In genomic region chr3:33024566-33024965, GRCm38 (mm10) we compare ENCODE assay signal across 18 mouse cellular contexts.
DNase-seq lines count a peak whose midpoint lies in the region; ATAC-seq lines count a peak whose summit lies in the region.
"Had no signal": no experiment of that assay in that cellular context is flagged by ENCODE, and none has a peak within 500 bp of the region (broad histone marks: within the 10 kb centered on the region; RNA-seq: fewer than 3 reads in every experiment).

No protein-coding gene starts in this region.

- no peaks in the 10 kb centered on the region for H3K36me3 ChIP-seq in hindbrain, embryonic 14.5 days (replicated peaks; ENCODE audit: control insufficient read depth, insufficient read depth)
- H3K36me3 ChIP-seq in hindbrain, embryonic 12.5 days = no peaks in the 10 kb centered on the region
- H3K36me3 ChIP-seq in forebrain, embryonic 16.5 days (ENCODE audit: control insufficient read depth, insufficient read depth) = no peaks in the 10 kb centered on the region
- H3K36me3 ChIP-seq: heart, embryonic 15.5 days; kidney, embryonic 15.5 days; liver, embryonic 13.5 days had no signal

- no peaks in the 10 kb centered on the region for H3K9me3 ChIP-seq in hindbrain, embryonic 14.5 days (ENCODE audit: control insufficient read depth, low read length)
- no peaks in the 10 kb centered on the region for H3K9me3 ChIP-seq in hindbrain, embryonic 12.5 days (replicated peaks)
- H3K9me3 ChIP-seq in forebrain, embryonic 16.5 days (ENCODE audit: control insufficient read depth, low read length) = no peaks in the 10 kb centered on the region
- H3K9me3 ChIP-seq: heart, embryonic 15.5 days; kidney, embryonic 15.5 days; liver, embryonic 13.5 days had no signal

- H3K27ac ChIP-seq in hindbrain, embryonic 14.5 days = no peak overlapping the region
- H3K27ac ChIP-seq in hindbrain, embryonic 12.5 days = no peak overlapping the region
- H3K27ac ChIP-seq in forebrain, embryonic 16.5 days (ENCODE audit: low read length) = no peak overlapping the region
- H3K27ac ChIP-seq: heart, embryonic 15.5 days; kidney, embryonic 15.5 days; liver, embryonic 13.5 days had no signal

- no peaks in the 10 kb centered on the region for H3K4me1 ChIP-seq in hindbrain, embryonic 14.5 days (replicated peaks; ENCODE audit: control insufficient read depth, insufficient read depth, low read length)
- H3K4me1 ChIP-seq in hindbrain, embryonic 12.5 days = no peaks in the 10 kb centered on the region
- H3K4me1 ChIP-seq in forebrain, embryonic 16.5 days (replicated peaks; ENCODE audit: control insufficient read depth, insufficient read depth, low read length) = no peaks in the 10 kb centered on the region
- H3K4me1 ChIP-seq: heart, embryonic 15.5 days; kidney, embryonic 15.5 days; liver, embryonic 13.5 days had no signal

- H3K9ac ChIP-seq in hindbrain, embryonic 14.5 days = no peak overlapping the region
- no peak overlapping the region for H3K9ac ChIP-seq in hindbrain, embryonic 12.5 days
- H3K9ac ChIP-seq in forebrain, embryonic 16.5 days (replicated peaks; ENCODE audit: low read depth, low read length) = no peak overlapping the region
- H3K9ac ChIP-seq: heart, embryonic 15.5 days; kidney, embryonic 15.5 days; liver, embryonic 13.5 days had no signal

- no peak for DNase-seq in hindbrain, embryonic 14.5 days (ENCODE audit: low spot score)
- DNase-seq in 416B (ENCODE audit: low read depth) (peak; percentile 10), MEL-GATA-1-ER (ENCODE audit: extremely low read depth, low read depth) (peak; percentile 2)
- DNase-seq in urinary bladder, postnatal 36 days (ENCODE audit: low spot score in 2 of 2) = no peak
- DNase-seq in thymus, postnatal 0 days (ENCODE audit: low spot score) = no peak
- DNase-seq: adrenal gland, adult 8-10 months; cerebellum, postnatal 25 days; heart, adult 11 months; liver, embryonic 13.5 days; thymus, postnatal 14 days had no signal

- peak; percentile 75; the same call in 1 of the 2 replicates for ATAC-seq in hindbrain, embryonic 14.5 days (ENCODE audit: low FRiP score)
- ATAC-seq in hindbrain, embryonic 12.5 days (ENCODE audit: low FRiP score) = no peak
- peak; percentile 94 for ATAC-seq in forebrain, embryonic 16.5 days
- ATAC-seq in erythroid progenitor cell, adult 5-6 weeks (replicated peaks; ENCODE audit: low FRiP score, poor library complexity, severe bottlenecking) = no peak
- ATAC-seq: CD4-positive, CD25-positive, alpha-beta regulatory T cell, adult 4 months; inflammation-experienced regulatory T-cells, adult 6 months had no signal

- no peaks in the 10 kb centered on the region for H3K27me3 ChIP-seq in hindbrain, embryonic 14.5 days (ENCODE audit: control insufficient read depth, insufficient read depth, low read length)
- H3K27me3 ChIP-seq in hindbrain, embryonic 12.5 days = no peaks in the 10 kb centered on the region
- H3K27me3 ChIP-seq in forebrain, embryonic 16.5 days (replicated peaks; ENCODE audit: control insufficient read depth, insufficient read depth, low read length) = no peaks in the 10 kb centered on the region
- H3K27me3 ChIP-seq: heart, embryonic 15.5 days; kidney, embryonic 15.5 days; liver, embryonic 13.5 days had no signal

- no peak overlapping the region for H3K4me2 ChIP-seq in hindbrain, embryonic 14.5 days (replicated peaks)
- no peak overlapping the region for H3K4me2 ChIP-seq in hindbrain, embryonic 12.5 days (replicated peaks)
- H3K4me2 ChIP-seq in forebrain, embryonic 16.5 days (ENCODE audit: low read length) = no peak overlapping the region
- H3K4me2 ChIP-seq: heart, embryonic 15.5 days; kidney, embryonic 15.5 days; liver, embryonic 13.5 days had no signal

- 54% methylated on average over 5 of the region's 5 CpGs for WGBS in hindbrain, embryonic 14.5 days
- 70% methylated on average over 5 of the region's 5 CpGs for WGBS in hindbrain, embryonic 12.5 days
- 64% methylated on average over 5 of the region's 5 CpGs for WGBS in forebrain, embryonic 16.5 days

- no peak overlapping the region for H3K4me3 ChIP-seq in hindbrain, embryonic 14.5 days (replicated peaks; ENCODE audit: low read length)
- no peak overlapping the region for H3K4me3 ChIP-seq in hindbrain, embryonic 12.5 days
- no peak overlapping the region for H3K4me3 ChIP-seq in forebrain, embryonic 16.5 days (replicated peaks; ENCODE audit: low read length)
- H3K4me3 ChIP-seq: heart, embryonic 15.5 days; kidney, embryonic 15.5 days; liver, embryonic 13.5 days; myocyte had no signal

Comparison
In these comparisons a context has a peak if more than half of its experiments do, and no peak if none do; other contexts are left out.
1. ATAC-seq: peak in hindbrain, embryonic 14.5 days (single experiment) and forebrain, embryonic 16.5 days (single experiment); none in hindbrain, embryonic 12.5 days (single experiment) and erythroid progenitor cell, adult 5-6 weeks (single experiment).
2. DNase-seq: peak in 416B (single experiment) and MEL-GATA-1-ER (single experiment); none in hindbrain, embryonic 14.5 days (single experiment), urinary bladder, postnatal 36 days (0 of 2) and thymus, postnatal 0 days (single experiment).